Mouse (Mus musculus): ENCODE data around the gene Sema6c. TPM values are rescaled to one million over a fixed set of nuclear protein-coding genes. Genes with fewer than 3 reads are reported as not detected.
"Not testable (repeated sequence)": the region's sequence is repeated elsewhere in the genome, so short reads cannot be mapped to it uniquely, and the experiment has no call there.

The Sema6c gene
- total RNA-seq, 2 experiments from 2014 or later: 4.7 to 10.2 TPM

DNA sequence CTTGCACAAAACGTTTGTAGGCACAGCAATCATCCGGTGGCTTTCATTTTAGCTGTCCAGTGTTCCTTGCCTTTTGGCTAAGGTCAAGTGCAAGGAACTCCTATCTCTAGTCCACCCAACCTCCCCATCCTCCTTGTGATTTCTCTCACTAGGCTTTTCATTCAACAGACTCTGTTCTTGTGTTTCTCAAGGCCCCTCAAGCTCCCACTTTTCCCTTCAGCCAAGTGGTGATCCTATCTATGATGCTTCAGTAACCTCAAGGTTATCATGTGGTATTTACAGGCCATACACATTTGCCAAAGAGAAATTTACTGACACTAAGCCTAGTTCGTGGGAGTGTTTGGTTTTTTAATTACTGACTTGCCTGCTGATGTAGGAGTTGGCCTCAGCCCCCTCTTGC lies 19.6 kb downstream of the Sema6c start:
- DNase-seq: no peak
- intact Hi-C loops (cut with DNase I): no loop called here

DNA sequence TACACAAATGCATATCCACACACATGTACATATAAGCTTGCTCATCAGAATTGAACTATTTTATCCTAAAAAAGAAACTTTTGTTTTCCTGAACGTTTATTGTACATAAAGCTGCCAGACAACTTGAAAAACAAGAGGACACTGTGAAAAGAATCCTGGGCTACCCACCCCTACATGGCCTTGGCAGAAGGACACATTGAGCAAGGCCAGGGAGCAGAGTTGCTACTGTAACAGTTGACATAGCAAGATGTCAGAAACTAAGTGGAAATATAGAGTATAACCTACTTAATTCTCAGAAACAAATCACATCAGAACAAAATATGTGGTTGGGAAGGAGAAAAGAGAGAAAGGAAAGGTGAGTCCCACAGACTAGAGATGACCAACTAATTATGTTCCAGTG lies 21.6 kb downstream of the Sema6c start:
- DNase-seq: no peak
- intact Hi-C loops (cut with DNase I): no loop called here

DNA sequence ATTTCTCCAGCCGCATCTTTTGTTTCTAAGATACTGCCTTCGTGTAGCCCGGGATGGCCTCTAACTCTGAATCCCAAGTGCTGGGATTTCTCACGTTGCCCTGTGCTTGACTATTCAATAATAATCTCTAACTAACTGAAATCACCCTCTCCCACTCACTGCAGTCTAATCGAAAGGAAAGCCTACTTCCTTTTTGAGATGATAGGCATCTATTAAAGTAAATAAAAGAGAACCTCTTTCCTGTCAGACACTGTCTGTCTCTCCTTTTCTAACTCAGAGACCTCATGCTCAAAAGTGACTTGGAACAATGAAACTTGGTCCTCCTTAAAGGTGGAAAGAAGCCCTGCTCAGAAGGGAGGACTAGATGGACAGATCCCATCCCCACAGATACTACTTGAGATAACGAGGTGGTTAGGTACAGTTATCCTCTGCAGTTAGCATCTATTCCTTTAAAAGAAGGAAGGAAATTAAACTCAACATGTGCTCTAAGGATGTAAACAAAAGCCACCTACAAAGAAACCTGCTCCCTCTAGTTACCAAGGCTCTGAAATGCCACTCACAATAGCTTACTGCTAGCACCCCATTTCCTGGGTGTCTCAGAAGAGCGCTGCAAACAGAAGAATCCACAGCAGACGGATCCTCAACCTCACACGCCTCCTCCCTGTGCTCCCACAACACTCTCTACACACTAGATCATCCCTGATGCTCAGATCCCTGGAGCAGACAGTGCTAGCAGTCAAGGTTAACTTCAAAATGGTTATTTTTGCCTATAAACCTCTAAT lies 24.7 kb downstream of the Sema6c start:
- intact Hi-C loops (cut with DNase I): no loop called here
- no peak for DNase-seq

DNA sequence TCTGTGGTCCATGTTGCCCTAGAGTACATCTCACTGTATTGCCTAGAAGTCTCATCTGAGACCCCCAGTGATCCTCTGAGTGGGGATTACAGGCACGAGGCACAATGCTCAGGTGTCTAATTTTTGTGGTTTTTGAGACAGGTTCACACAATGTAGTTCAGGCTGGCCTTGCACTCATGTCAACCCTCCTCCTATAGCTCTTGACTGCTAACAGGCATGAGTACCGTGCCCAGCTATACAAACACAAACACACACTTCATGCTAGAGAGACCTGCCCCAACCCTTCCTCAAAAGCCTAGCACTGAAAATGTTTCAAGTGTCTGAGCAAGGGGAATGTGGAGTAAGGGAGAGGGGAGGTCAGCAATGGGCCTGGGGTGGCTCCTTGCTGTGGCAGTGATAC lies 25.8 kb downstream of the Sema6c start:
- DNase-seq: no peak
- intact Hi-C loops (cut with DNase I): no loop called here

DNA sequence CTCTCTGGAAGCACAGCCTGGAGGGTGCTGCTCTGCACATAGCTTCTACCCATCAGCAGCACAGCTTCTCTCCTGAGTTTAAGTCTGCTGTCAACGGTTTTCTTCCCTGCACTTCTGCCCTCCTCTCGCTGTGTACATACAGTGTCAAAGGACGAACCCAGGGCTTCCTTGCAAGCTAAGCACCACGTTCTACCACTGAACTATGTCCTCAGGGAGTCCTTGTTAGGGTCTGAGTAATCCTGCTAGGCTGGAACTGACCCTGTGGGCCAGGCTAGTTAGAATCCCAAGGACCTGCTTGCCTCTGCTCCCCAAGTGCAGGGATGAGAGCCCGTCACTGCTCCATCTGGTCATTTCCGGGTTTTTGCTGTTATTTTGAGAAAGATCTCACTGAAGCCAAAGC lies 26.6 kb downstream of the Sema6c start:
- intact Hi-C loops (cut with DNase I): no loop called here
- DNase-seq: no peak

DNA sequence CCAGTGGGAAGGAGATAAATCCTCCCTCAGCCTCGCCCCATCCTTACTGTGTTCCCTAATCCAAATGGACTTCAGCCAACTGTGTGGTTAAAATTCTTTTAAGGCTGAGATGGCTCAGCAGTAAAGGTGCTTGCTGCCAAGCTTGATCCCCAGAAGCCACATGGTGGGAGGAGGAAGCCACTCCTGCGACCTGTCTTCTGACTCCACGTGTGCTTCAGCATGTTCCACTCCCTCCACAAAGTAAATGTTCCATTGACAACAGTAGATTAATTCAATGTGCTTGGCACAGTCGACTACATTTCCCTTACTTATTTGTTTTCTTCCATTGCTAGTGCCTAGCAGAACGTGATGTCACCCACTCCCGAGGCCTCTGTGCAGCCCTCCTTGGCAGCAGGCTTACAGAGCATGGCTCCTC lies 34.5 kb downstream of the Sema6c start:
- intact Hi-C loops (cut with DNase I): no loop called here
- DNase-seq: no peak

DNA sequence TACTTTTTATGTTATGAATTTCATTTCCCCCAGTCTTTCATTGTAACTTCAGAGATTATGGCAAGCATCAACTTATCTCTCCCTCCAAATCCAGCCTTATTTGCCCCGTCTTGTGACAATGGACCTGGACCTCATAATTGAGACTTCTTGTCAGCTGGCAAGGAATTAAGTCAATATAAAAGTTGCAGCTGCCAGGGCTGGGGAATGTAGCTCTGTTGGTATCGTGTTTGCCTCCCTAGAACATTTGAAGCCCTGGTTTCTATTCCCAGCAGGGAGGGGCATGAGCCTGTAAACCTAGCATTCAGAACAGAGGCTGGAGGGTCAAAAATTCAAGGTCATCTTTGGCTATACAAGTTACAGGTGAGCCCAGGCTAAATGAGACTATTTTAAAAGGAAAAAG lies 35.5 kb downstream of the Sema6c start:
- intact Hi-C loops (cut with DNase I): no loop called here
- no peak for DNase-seq

DNA sequence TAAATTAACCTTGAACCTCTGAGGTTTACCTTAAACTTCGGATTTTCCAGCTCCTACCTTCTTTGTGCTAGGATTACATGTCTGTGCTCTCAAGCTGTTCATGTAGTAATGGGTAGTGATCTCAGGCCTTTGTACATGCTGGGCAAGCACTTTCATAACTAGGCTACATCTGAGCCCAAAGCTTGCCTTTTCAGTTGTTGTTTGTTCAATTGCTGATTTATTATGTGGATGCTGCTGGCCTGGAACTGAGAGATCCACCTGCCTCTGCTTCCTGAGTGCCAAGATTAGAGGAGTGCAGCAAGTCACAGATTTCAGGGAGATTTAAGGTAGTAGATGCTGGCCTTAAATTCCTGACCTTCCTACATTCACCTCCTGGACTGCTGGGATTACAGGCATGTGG lies 38.8 kb downstream of the Sema6c start:
- no peak for DNase-seq
- intact Hi-C loops (cut with DNase I): no loop called here

DNA sequence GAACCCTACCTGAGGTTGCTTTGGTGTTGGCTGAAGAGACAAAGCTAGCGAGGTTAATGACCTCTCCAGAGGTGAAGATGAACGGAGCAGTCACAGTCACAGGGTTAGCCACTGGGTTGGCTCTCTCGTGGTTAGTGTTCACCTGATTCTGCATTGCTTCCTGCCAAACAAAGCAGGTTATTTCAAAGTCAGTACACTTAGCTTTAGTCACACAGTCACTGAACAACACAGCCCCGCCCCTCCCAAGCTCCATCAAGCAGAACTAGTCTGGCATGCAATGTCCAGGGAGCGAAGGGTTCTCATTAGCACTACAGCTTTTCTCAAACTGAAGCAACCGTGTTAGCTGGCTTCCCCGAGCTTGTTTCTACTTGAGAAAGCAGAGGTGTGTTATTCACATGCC lies 39.9 kb downstream of the Sema6c start:
- intact Hi-C loops (cut with DNase I): no loop called here

DNA sequence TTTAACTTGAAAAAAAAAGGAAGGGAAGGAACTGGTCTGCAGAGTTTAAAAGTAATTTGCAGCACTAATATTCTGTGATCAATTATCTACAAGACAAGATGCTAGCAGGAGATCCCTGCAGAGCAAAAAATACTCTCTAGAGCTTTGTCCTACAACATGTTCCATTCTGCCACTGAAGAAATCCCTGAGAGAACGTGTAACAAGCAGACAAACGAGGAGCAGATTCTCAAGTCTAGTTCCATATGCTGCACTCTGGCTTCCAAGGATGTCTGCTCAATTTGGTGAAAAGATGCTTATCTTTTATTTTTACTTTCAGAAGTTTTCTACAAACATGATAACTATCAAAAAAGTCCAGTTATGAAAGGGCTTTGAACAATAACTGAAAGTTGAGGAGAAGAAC lies 40.3 kb downstream of the Sema6c start:
- no peak for DNase-seq
- intact Hi-C loops (cut with DNase I): no loop called here

More for the DNA sequence above, 39.9 kb downstream of the Sema6c start:
- DNase-seq: no peak

DNA sequence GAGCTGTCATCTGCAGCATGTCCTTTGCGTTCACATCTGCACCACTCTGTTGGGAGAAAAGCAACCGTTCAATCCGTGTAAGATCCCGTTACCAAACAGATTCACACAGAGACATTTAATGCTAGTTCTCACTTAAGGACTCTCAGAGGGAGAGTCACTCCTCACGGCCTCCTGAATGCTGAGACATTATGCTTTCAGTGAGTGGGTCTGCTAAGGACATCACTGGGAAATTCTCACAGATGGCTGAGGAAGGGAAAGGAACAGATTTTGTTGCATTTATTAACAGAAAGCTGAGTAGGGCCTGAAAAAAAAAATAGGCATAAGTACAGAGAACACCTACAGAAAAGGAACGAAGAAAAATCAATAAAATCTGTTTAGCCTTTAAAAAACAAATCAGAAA lies 43.6 kb downstream of the Sema6c start:
- no peak for DNase-seq
- intact Hi-C loops (cut with DNase I): no loop called here

DNA sequence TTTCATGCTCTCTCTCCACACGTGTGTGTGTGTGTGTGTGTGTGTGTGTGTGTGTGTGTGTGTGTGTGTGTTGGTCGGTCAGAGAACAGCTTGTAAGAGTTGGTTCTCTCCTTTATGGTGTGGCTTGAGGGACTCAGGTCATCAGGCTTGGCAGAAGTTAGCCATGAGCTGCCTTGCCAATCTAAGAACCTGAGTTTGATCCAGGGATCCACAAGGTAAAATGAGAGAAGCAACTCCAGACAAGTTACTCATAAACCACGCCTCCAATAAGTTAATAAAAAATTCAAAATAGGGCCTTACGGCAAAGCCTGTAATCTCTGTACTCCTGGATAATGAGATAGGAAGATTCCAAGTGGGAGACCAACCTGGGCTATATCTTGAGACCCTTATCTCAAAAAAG lies 48.0 kb downstream of the Sema6c start:
- DNase-seq: no peak
- intact Hi-C loops (cut with DNase I): no loop called here

DNA sequence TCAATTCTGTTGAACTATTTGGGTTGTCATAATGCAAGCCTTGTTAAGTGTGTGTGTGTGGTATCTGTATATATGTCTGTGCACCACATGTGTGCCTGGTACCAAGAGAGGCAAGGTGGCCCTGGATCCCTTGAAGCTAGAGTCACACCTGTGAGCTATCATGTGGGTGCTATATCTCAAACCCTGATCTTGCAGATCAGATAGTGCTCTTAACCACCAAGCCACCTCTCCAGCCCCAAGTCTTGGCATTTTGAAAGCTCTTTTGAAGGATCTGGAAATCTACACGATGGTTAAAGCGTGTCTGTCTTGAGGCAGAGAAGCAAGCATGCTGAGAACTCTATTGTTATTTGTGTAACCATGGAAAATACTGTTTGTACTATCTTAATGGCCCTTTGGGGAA lies 50.3 kb downstream of the Sema6c start:
- intact Hi-C loops (cut with DNase I): no loop called here
- DNase-seq: no peak

DNA sequence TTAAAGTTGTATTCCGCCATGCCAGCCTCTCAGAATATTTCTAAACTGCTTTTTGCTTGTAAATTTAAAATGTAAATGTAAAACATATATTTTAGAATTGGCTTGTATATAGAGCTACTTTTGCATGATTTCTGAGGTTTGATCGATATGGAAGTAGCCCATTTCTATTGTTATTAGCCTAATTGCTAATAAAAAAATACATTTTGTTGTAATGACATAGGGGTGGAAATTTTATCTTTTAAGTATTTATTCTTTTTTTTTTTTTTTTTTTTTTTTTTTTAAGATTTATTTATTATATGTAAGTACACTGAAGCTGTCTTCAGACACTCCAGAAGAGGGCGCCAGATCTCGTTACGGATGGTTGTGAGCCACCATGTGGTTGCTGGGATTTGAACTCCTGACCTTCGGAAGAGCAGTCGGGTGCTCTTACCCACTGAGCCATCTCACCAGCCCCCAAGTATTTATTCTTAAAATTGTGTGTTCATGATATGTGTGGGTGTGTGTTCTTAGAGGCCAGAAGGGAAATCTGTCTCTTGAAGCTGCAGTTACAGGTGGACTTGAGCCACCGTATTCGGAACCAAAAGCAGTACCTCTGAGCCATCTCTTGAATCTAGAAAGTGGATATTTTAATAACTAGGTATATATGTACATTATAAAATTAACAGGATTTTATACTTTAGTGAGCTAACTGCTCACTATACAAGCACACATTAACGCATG lies 52.8 kb downstream of the Sema6c start:
- intact Hi-C loops (cut with DNase I): not testable (repeated sequence)

DNA sequence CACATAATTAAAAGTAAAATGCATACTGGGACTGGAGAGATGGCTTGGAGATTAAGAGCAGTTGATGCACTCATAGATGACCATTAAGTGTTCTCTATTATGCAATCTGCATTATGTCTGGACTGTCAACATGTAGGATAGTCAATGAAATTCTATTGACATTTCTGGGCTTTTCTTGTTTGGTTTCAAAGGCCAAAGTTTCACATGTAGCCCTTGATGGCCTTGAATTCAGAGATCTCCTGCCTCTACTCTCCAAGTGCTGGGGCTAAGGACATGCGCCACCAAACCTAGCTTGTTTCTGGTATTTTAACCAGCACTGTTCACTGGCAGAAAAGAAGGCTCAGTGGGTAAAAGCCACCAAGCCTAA lies 53.3 kb downstream of the Sema6c start:
- DNase-seq: no peak
- intact Hi-C loops (cut with DNase I): no loop called here

More for the DNA sequence above, 52.8 kb downstream of the Sema6c start:
- not testable (repeated sequence) for DNase-seq

DNA sequence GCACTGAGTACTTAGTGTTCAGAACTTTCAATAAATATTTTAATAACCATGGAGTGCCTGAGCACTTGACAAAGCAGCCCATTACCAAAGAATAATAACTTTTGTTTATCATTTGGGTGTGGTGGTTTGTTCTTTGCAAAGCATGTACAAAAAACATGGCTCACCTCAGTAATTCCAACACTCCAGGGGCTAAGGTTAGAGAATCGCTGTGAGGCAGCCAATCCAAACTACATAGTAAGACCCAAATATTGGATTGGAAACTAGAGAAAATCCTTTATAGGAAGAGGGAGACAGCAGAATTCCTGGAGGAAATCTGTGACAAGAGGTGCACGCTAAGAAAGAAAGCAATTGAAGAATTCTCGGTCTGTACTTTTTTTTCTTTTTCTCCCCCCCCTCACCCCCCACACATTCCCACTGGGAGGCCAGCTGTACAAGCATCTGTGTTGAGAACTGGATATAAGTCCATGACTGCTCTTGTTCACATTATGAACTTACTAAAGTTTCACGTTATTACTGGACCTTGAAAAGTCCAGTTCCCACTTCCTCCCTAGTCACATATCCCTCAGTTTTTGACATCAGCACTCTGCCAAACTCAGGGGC lies 56.5 kb downstream of the Sema6c start:
- intact Hi-C loops (cut with DNase I): loop anchor here (1.0 to 5.0 kb wide), 4 partner anchors 12 to 74 kb away; partner anchors contain the start of genes Cdc42se1, Mindy1, Prune1 and Tnfaip8l2
- no peak for DNase-seq

DNA sequence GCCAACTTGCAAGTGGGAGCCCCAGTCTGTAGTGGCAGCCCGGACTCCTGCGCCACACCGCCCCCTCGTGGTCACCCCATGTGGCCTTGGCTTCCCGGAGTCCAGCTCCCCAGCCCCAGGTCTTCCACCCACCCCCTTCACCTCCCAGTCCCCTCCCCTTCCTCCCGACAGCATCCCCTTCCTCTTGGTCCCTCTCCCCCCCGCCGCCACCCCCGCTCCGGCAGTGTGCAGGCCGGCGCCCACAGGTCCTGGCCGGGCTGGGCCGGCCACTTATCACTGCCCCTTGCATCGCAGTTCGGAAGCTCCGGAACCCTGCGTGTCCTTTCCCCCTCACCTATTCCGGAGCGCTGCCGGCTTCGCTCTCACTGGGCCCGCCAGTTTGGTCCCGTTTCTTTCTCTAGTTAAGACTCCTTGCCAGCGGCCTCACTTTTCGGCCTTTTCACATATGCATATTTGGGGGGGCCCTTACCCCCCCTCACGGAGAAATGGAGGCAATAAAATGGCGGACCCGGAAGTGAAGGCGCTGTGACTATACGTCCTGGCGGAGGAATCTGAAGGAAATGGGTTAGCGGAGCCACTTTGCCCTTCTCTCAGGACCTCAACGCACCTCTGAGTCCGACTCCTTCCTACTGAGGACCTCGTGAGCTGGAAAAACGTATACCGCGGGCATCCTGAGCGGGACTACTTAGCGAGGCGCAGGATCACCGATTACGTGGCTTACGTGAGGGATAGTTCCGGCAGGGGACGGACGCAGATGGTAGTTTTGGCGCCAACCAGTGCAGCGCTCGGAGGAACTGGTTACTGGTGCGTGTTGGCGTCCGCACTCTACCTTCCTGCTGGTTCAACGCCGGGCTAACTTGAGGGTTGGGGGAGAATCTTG lies 57.2 kb downstream of the Sema6c start, which contains the start of gene Gabpb2:
Gabpb2 (minus strand) TSS at position 662 of the 880 bp plus-strand sequence.
- intact Hi-C loops (cut with DNase I): loop anchor here (1.0 to 5.0 kb wide), 4 partner anchors 11 to 75 kb away; partner anchors contain the start of genes Cdc42se1, Mindy1, Prune1 and Tnfaip8l2
- peak; percentile 97 to 99 for DNase-seq

DNA sequence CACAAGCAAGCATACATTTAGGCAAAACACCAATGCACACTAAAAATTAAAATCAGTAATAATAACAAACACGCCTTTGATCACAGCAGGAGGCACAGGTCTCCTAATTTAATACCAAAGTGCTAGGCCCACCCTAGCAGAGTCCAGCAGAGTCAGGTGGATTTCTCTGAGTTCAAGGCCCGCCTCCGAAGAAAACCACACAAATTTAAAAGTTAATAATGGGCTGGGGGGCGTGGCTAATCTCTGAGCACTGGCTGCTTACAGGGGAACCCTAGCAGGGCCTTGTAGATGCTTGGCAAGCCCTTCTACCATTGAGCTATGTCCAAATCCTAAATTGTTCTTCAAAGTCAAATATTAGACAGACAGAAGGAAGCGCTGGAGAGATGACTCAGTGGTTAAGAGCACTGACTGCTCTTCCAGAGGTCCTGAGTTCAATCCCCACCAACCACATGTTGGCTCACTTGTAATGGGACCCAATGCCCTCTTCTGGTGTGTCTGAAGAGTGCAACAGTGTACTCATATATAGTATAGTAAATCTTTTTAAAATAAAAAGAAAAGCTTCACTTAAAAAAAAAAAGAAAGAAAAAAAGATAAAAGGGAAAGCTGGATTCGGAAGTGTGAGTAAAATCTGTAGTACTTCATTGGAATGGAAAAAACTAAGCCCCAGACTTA lies 58.3 kb downstream of the Sema6c start:
- intact Hi-C loops (cut with DNase I): loop anchor here (5.0 kb wide), 1 partner anchor 64 kb away; the partner anchor contains the start of genes Mindy1 and Prune1
- DNase-seq: no peak

DNA sequence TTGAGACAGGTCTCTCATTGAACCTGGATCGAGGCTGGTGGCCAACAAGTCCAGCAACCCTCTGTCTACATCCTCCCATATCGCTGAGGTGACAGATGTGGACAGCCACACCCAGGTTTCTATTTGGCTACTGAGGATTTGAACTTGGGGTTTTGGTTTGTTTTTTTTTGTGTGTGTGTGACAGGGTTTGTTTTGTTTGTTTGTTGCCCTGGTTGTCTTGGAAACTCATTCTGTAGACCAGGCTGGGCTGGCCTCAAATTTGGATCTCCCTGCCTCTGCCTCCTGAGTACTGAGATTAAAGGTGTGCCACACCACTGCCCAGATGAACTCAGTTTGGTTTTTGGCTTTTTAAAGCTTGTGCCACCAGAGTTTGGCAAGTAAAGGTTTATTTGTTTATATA lies 62.8 kb downstream of the Sema6c start:
- DNase-seq: no peak

More for the DNA sequence above, 62.8 kb downstream of the Sema6c start:
- intact Hi-C loops (cut with DNase I): no loop called here
